Mouse (Mus musculus) heart, adult 2 months (tissue): ENCODE measurements at regions not wholly inside any gene's neighbourhood (a gene's known extent, or its start where the extent isn't known, plus 50 kb on each side); places are given as distances from the start of the nearest gene placed in this dataset.
"Not testable (repeated sequence)": the region's sequence is repeated elsewhere in the genome, so short reads cannot be mapped to it uniquely, and the experiment has no call there.

Experiments
- DNase-seq, 2 experiments: peaks; one replicate each; pipeline ENCODE4 v3.0.0; 2021
- H3K27ac ChIP-seq: fragments of 200-600 bp; 2 replicates; pipeline ENCODE4 v1.8.1; 2022
- H3K27me3 ChIP-seq: fragments of 200-500 bp; 2 replicates; pipeline ENCODE4 v1.6.1; 2012; ENCODE audit warnings: mild to moderate bottlenecking, low read length, inconsistent platforms, mixed read lengths; ENCODE audit not compliant: control insufficient read depth, insufficient read depth
- H3K36me3 ChIP-seq: fragments of 200-500 bp; 2 replicates; pipeline ENCODE4 v1.6.1; 2012; ENCODE audit warnings: low read length, inconsistent platforms; ENCODE audit not compliant: control insufficient read depth, insufficient read depth
- H3K4me1 ChIP-seq: fragments of 200-500 bp; 2 replicates; pipeline ENCODE4 v1.6.1; 2011; ENCODE audit warnings: low read length; ENCODE audit not compliant: control insufficient read depth, insufficient read depth
- H3K4me3 ChIP-seq: fragments of 200-600 bp; 2 replicates; pipeline ENCODE4 v1.8.1; 2022
- H3K79me2 ChIP-seq: fragments of 200-500 bp; replicated peaks from 2 replicates; pipeline ENCODE4 v1.6.1; 2012; ENCODE audit warnings: mild to moderate bottlenecking, inconsistent platforms, low read length, moderate library complexity, mixed read lengths; ENCODE audit not compliant: control insufficient read depth, insufficient read depth
- H3K9ac ChIP-seq: fragments of 200-500 bp; 2 replicates; pipeline ENCODE4 v1.6.1; 2012; ENCODE audit warnings: low read depth, mild to moderate bottlenecking, control low read depth, inconsistent platforms, low read length, mixed read lengths
- CTCF ChIP-seq: fragments of 200-600 bp; IDR thresholded peaks from 2 replicates; pipeline ENCODE4 v1.8.1; 2022; ENCODE audit warnings: antibody characterized with exemption, mild to moderate bottlenecking, moderate library complexity
- EP300 ChIP-seq: fragments of 200-500 bp; IDR thresholded peaks from 2 replicates; pipeline ENCODE4 v1.6.1; 2011; ENCODE audit warnings: low read depth, low read length, control low read depth; ENCODE audit not compliant: insufficient read depth
- POLR2A ChIP-seq: fragments of 200-500 bp; IDR thresholded peaks from 2 replicates; pipeline ENCODE4 v1.6.1; 2011; ENCODE audit warnings: mild to moderate bottlenecking, low read depth, low read length, control low read depth; ENCODE audit not compliant: insufficient read depth
- WGBS: fragments of 180-500 bp; shearing (Covaris S2); methylation state at CpG from one replicate; pipeline ENCODE4 v1.1.7; 2018; 5-methylcytosine and 5-hydroxymethylcytosine counted together
- intact Hi-C: fragments of 180-260 bp; cut with DNase I; formaldehyde crosslinking; loops from one replicate; pipeline ENCODE4 v1.15.1; 2025

GRCm38 (mm10) chr10:11787240-11787639 is 444.0 kb downstream of the Epm2a start:
- Histone ChIP-seq H3K27me3 (no peaks in the 10 kb centered on the region), H3K27ac (no peak overlapping the region), H3K4me3 (no peak overlapping the region), H3K4me1 (no peaks in the 10 kb centered on the region), H3K79me2 (no peaks in the 10 kb centered on the region), H3K36me3 (no peaks in the 10 kb centered on the region), H3K9ac (no peak overlapping the region)
- no peak for DNase-seq
- intact Hi-C loops: no loop called here
- TF ChIP-seq EP300: no peak
- no peak for TF ChIP-seq POLR2A
- no peak for TF ChIP-seq CTCF

DNA sequence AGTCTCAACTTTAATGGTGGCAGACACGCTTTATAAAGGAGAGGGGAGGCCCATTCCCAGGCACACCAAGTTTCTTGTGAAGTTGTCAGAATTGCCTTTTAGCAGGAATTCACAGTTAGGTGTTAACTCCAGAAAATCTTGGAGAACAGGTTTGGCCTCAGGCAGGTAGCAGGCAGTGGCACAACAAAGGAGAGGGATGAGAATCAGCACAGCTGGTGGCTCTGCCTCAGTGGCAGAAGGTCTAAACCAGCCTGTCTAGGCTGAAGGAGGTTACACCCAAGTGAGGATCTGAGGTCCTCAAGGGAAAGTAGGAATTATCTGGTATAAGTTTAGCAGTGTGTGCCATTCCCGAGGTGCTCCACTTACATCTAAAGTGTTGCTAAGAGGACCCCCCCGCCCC is 456.3 kb downstream of the Epm2a start:
- WGBS: 80% methylated on average over 3 of the region's 3 CpGs

DNA sequence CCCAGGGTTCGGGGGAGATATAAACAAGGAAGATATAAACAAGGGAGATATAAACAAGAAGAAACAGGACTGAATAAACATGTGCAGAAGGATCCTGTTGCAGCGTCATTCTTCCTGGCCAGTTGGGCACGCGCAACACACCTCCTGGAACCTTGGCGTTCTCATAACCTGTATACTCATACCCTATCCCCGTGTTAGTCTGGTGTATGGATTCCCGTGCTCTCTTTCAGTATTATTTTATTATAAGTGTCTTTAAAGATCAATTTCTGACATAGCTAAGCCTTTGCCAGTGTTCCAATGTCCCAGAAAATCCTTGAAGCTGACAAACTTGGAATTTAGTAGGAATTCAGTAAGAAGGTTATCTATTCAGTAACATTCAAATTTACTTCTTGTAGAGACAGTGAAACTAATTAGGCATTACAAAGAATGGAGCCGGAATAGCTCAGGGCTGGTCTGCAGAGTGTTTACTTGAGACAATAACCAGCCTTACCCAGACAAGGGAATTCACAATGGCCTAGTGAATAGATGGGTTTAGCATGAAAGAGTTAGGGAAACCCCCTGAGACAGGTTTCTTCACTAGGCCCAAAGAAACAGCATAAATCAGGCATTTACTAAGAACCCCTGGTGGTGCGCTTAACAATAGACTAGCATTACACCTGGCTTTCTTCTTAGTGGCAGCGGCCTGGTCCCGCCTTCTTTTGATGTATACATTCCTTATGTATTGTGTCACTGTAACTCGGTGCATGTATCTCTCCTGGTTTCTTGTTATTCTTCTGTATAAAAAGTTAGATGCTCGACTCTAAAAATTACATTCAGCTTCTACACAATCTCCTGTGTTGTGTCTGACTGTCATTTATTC is 458.4 kb downstream of the Epm2a start:
- H3K4me3 ChIP-seq, intact Hi-C loops, H3K4me1 ChIP-seq, H3K79me2 ChIP-seq, DNase-seq, H3K27ac ChIP-seq, H3K9ac ChIP-seq, H3K36me3 ChIP-seq, H3K27me3 ChIP-seq: not testable (repeated sequence)
- 81% methylated on average over 13 of the region's 13 CpGs for WGBS

More for the DNA sequence above, 456.3 kb downstream of the Epm2a start:
- Histone ChIP-seq H3K27me3 (no peaks in the 10 kb centered on the region), H3K4me3 (no peak overlapping the region), H3K79me2 (no peaks in the 10 kb centered on the region), H3K27ac (no peak overlapping the region), H3K4me1 (no peaks in the 10 kb centered on the region), H3K9ac (no peak overlapping the region), H3K36me3 (no peaks in the 10 kb centered on the region)
- DNase-seq: no peak
- TF ChIP-seq CTCF (no peak), POLR2A (no peak), EP300 (no peak)
- intact Hi-C loops: no loop called here

DNA sequence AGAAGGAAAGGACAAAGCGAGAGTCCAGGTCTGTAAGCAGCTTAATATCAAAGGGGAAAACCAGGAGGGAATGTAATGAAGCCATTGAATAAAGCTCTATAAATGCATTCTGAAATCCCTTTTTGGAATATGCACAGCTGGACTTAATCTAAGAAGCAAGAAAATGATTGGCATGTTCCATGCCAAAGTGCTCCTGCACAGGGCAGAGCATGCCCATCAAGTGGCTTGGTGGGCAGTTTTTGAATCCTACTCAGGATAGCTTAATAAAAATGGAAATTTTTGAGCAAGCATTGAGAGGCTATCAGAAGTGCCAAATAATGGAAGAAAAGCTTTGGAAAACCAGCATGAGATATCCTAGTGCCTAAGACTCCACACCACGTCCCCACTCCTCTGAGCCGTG is 466.1 kb downstream of the Epm2a start:
- Histone ChIP-seq H3K36me3 (no peaks in the 10 kb centered on the region), H3K9ac (no peak overlapping the region), H3K27ac (no peak overlapping the region), H3K4me1 (no peaks in the 10 kb centered on the region), H3K4me3 (no peak overlapping the region), H3K79me2 (no peaks in the 10 kb centered on the region), H3K27me3 (no peaks in the 10 kb centered on the region)
- intact Hi-C loops: no loop called here
- WGBS: 73% methylated on average over 3 of the region's 3 CpGs
- DNase-seq: no peak
- TF ChIP-seq POLR2A (no peak), CTCF (no peak), EP300 (no peak)

DNA sequence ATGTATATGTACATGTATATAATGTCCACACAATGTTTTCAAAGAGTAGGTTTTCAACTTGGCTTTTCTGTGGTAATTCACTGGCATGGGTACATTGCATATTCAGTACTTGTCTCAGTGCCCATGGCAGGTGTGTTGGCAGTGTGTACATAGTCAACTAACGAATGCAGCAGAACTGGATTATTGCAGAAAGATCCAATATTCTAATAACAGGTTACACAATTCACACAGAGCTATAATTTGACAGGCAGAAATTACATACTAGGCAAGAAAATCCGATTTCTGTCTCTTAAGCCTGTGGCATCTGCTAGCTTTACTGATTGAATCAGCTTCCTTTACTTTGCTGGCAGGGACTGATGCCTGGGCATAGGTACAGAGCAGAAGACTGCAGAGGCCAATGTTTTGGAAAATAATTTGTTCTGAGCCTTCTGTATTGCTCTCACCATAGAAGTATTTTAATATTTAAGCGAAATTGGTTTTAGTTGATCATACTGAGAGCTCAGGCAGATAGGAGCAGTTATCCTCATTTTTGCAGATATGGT is 479.3 kb downstream of the Epm2a start:
- no peaks in the 10 kb centered on the region for H3K36me3 ChIP-seq
- no peak for DNase-seq
- no peak overlapping the region for H3K9ac ChIP-seq
- H3K27ac ChIP-seq: no peak overlapping the region
- no peak overlapping the region for H3K4me3 ChIP-seq
- 67% methylated on average over 3 of the region's 3 CpGs for WGBS
- TF ChIP-seq CTCF (no peak), POLR2A (no peak), EP300 (no peak)
- intact Hi-C loops: no loop called here
- no peaks in the 10 kb centered on the region for H3K79me2 ChIP-seq
- H3K4me1 ChIP-seq: no peaks in the 10 kb centered on the region
- no peaks in the 10 kb centered on the region for H3K27me3 ChIP-seq

- Histone ChIP-seq H3K4me1 (no peaks in the 10 kb centered on the region), H3K27me3 (no peaks in the 10 kb centered on the region), H3K36me3 (no peaks in the 10 kb centered on the region), H3K9ac (no peak overlapping the region), H3K79me2 (no peaks in the 10 kb centered on the region), H3K4me3 (no peak overlapping the region), H3K27ac (no peak overlapping the region)
- TF ChIP-seq CTCF: no peak
- TF ChIP-seq POLR2A: no peak
- TF ChIP-seq EP300: no peak
- no peak for DNase-seq
- intact Hi-C loops: no loop called here
- 73% methylated on average over 5 of the region's 5 CpGs for WGBS
These were observed 497.9 kb downstream of the Epm2a start for GRCm38 (mm10) chr10:11841094-11841493.
